Mouse (Mus musculus) forebrain, postnatal 0 days (tissue): ENCODE results near the gene Rad51b. TPM values are rescaled to one million over a fixed set of nuclear protein-coding genes. Genes with fewer than 3 reads are reported as not detected.

Source experiments
- ATAC-seq: fragments of 200-750 bp; cut with Nextera tagmentation; 2 replicates; pipeline ENCODE4 v1.8.0; 2017; ENCODE audit warnings: mild to moderate bottlenecking, moderate library complexity
- DNase-seq: peaks from one replicate; pipeline ENCODE4 v3.0.0-alpha.2; 2015
- H3K27ac ChIP-seq: fragments of 300-500 bp; sonication (generic); 2 replicates; pipeline ENCODE4 v1.5.1; 2014; ENCODE audit warnings: low read depth, mild to moderate bottlenecking, antibody characterized with exemption, low read length, moderate library complexity, mixed read lengths
- H3K27me3 ChIP-seq: fragments of 300-500 bp; sonication (generic); 2 replicates; pipeline ENCODE4 v1.6.1; 2014; ENCODE audit warnings: mild to moderate bottlenecking, low read length, mixed read lengths; ENCODE audit not compliant: insufficient read depth
- H3K36me3 ChIP-seq: fragments of 300-500 bp; sonication (generic); 2 replicates; pipeline ENCODE4 v1.6.1; 2014; ENCODE audit warnings: mild to moderate bottlenecking, moderate library complexity; ENCODE audit not compliant: insufficient read depth
- H3K4me1 ChIP-seq: fragments of 300-500 bp; sonication (generic); 2 replicates; pipeline ENCODE4 v1.6.1; 2014; ENCODE audit warnings: antibody characterized with exemption; ENCODE audit not compliant: insufficient read depth
- H3K4me2 ChIP-seq: fragments of 300-500 bp; sonication (generic); 2 replicates; pipeline ENCODE4 v1.6.1; 2014; ENCODE audit warnings: low read depth, mild to moderate bottlenecking, moderate library complexity
- H3K4me3 ChIP-seq: fragments of 300-500 bp; sonication (generic); 2 replicates; pipeline ENCODE4 v1.5.1; 2014; ENCODE audit warnings: low read depth, low read length, mixed read lengths
- H3K9ac ChIP-seq: fragments of 300-500 bp; sonication (generic); 2 replicates; pipeline ENCODE4 v1.6.1; 2014; ENCODE audit warnings: mild to moderate bottlenecking
- H3K9me3 ChIP-seq: fragments of 300-500 bp; sonication (generic); 2 replicates; pipeline ENCODE4 v1.6.1; 2016; ENCODE audit warnings: low read length
- CTCF ChIP-seq: sonication (generic); IDR thresholded peaks from 2 replicates; pipeline ENCODE4 v1.5.1; 2016; ENCODE audit warnings: antibody characterized with exemption, control low read depth, low read depth
- WGBS: fragments of 180-500 bp; shearing (Covaris S2); extraction: QIAGEN DNeasy Blood & Tissue Kit; methylation state at CpG from one replicate; pipeline ENCODE4 v1.1.7; 2014; 5-methylcytosine and 5-hydroxymethylcytosine counted together
- polyA plus RNA-seq: library from polyadenylated mRNA; unstranded; fragments of >200 nt; fragmentation: Nextera tagmentation; extraction: Ambion mirVana; gene quantifications from 2 replicates; pipeline ENCODE4 v1.2.1, GENCODE M21; 2015
- total RNA-seq: library from RNA; depleted of rRNA; stranded (reverse); fragments of >200 nt; gene quantifications from 2 replicates; pipeline ENCODE4 v1.2.3, GENCODE M21; 2014

Rad51b gene
- total and polyA plus RNA-seq, 2 experiments from 2014 or later = 0.62 to 1.1 TPM

DNA sequence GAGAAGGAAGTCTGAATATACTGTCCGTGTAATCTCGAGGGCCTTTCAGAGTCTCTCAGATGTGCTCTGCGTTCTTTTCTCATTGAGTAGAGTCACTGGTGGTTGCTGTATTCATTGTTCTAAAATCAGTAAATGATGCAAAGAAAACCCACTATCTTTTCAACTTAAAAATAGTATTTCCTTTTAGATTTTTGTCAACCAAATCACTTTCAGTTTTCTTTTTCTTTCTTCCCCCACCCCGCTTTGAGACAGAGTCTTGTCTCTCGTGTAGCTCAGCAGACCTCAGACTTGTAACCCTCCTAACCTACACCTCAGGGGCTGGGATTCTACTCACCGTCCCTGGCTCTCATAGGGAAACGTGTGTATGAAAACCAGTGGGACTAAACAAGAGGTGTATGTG is 145.0 kb downstream of the Rad51b start:
- no peak overlapping the region for H3K4me2 ChIP-seq
- H3K4me1 ChIP-seq = no peaks in the 10 kb centered on the region
- H3K27ac ChIP-seq = no peak overlapping the region
- H3K36me3 ChIP-seq = no peaks in the 10 kb centered on the region
- no peaks in the 10 kb centered on the region for H3K9me3 ChIP-seq
- WGBS = 82% methylated on average over 7 of the region's 7 CpGs
- H3K27me3 ChIP-seq = no peaks in the 10 kb centered on the region
- no peak for DNase-seq
- no peak for TF ChIP-seq CTCF
- no peak overlapping the region for H3K9ac ChIP-seq
- ATAC-seq = no peak
- H3K4me3 ChIP-seq = no peak overlapping the region

DNA sequence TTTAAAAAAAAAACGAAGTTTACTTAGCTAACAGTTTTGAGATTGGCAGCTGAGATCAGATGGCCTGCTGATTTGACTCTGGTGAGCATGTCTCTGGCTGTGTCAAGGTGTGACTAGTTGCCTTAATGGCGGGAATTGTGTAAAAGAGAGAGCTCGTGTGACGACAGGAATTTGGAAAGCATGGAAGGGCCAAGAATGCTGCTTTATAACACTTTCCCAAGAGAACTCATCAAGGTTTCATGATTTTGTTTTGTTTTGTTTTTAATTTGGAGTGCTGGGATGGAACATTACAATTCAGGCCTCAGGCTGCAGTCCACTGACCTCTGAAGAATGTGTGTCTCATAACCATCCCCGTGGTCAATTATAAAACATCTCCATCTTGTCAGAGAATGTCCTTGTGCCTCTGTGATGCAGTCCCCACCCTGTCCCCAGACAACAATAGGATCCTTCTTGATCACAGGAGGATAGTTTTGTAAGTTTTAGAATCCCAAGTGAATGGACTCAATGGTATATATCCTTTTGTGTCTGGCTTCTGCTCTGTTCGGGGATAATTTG is 145.8 kb downstream of the Rad51b start:
- no peak for TF ChIP-seq CTCF
- H3K27ac ChIP-seq = no peak overlapping the region
- no peaks in the 10 kb centered on the region for H3K27me3 ChIP-seq
- H3K9me3 ChIP-seq = no peaks in the 10 kb centered on the region
- H3K4me2 ChIP-seq = no peak overlapping the region
- H3K4me3 ChIP-seq = no peak overlapping the region
- ATAC-seq (no peak), DNase-seq (no peak)
- no peak overlapping the region for H3K9ac ChIP-seq
- H3K36me3 ChIP-seq = no peaks in the 10 kb centered on the region
- H3K4me1 ChIP-seq = no peaks in the 10 kb centered on the region
- WGBS = 67% methylated on average over 6 of the region's 6 CpGs

DNA sequence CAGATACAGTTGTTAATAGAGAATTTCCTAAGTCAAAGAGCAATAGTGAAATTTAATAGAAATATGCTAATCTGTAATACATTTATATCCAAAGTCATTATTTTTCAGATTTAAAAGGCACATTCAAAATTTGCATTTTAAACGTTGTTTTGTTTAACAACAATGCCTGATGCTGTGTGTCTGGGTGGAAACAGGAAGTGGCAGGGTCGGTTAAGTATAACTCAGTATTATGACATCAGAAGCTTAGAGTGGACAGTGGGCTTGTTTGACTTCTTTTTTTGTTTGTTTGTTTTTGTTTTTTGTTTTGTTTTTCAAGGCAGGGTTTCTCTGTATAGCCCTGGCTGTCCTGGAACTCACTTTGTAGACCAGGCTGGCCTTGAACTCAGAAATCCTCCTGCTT is 147.6 kb downstream of the Rad51b start:
- no peak for TF ChIP-seq CTCF
- H3K36me3 ChIP-seq = no peaks in the 10 kb centered on the region
- no peak overlapping the region for H3K9ac ChIP-seq
- no peaks in the 10 kb centered on the region for H3K9me3 ChIP-seq
- no peak overlapping the region for H3K27ac ChIP-seq
- no peaks in the 10 kb centered on the region for H3K4me1 ChIP-seq
- 86% methylated on average over 2 of the region's 2 CpGs for WGBS
- no peak overlapping the region for H3K4me3 ChIP-seq
- no peak overlapping the region for H3K4me2 ChIP-seq
- DNase-seq (no peak), ATAC-seq (no peak)
- H3K27me3 ChIP-seq = no peaks in the 10 kb centered on the region

DNA sequence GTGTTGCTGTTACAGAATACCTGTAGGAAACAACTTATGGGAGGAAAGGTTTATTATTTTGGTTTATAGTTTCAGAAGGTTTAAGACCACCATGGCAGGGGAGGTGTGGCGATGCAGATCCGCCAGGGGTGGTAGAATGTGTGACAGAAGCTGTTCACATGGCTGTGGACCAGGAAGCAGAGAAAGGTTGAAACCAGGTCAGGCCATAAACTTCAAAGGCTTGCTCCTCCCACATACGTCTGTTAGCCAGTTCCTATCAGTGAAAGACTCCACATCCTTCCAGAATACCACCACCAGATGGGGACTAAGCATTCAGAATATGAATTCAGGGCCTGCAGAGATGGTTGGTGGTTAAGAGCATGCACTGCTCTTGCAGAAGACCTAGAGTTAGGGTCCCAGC is 150.0 kb downstream of the Rad51b start:
- no peak overlapping the region for H3K9ac ChIP-seq
- ATAC-seq = no peak
- no peak for TF ChIP-seq CTCF
- no peaks in the 10 kb centered on the region for H3K27me3 ChIP-seq
- no peak overlapping the region for H3K27ac ChIP-seq
- H3K36me3 ChIP-seq = no peaks in the 10 kb centered on the region
- no peak overlapping the region for H3K4me3 ChIP-seq
- 91% methylated on average over 3 of the region's 3 CpGs for WGBS
- H3K9me3 ChIP-seq = no peaks in the 10 kb centered on the region
- no peak overlapping the region for H3K4me2 ChIP-seq
- DNase-seq = no peak
- H3K4me1 ChIP-seq = no peaks in the 10 kb centered on the region

DNA sequence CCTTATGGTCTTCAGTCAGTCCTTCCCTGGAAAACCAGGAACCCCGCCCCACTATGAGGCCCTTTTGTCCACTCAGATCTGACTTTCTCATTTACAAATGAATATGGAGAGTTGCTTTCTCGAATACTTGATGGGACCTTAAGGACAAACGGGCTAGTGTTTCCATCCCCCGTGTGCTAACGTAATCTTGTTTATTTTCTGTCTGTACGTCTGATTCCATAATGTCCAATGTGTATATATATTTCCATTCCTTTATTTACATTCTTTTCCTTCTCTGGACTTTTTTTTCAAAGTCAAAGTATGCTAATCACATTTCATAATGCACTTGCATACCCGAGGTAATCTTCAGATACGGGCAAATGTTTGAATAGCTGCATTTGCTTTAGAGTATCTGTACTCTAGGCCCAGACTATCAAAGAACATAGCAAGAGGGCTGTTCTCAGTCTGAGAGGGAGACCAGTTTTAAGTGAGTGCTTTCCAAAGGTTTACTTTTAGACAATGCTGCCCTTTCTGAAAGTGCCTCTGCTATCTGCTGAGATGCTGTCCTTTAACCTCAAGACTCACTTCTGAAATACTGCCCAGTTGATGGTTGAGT is 152.8 kb downstream of the Rad51b start:
- Histone ChIP-seq H3K4me1 (no peaks in the 10 kb centered on the region), H3K4me2 (no peak overlapping the region), H3K4me3 (no peak overlapping the region), H3K27me3 (no peaks in the 10 kb centered on the region), H3K36me3 (no peaks in the 10 kb centered on the region), H3K9ac (no peak overlapping the region), H3K9me3 (no peaks in the 10 kb centered on the region), H3K27ac (no peak overlapping the region)
- WGBS = 76% methylated on average over 8 of the region's 8 CpGs
- DNase-seq (no peak), ATAC-seq (no peak)
- TF ChIP-seq CTCF = no peak

DNA sequence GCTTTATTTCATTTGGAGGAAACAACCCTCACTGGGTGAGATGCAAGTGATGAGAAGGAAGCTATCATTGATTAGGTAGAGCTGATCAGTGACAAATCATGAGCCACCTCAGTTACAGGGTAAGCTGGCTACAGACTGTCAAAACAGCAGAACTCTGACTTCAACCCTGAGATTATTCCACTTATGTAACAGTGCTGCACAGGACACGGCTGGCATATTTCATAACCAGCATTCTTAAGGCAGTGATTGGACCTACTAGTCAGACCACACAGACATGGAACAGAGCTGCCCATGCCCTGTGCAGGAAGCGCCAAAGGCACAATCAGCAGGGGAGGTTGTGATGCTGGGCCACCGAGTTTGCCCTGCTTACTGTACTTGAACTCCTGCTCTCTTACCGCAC is 155.8 kb downstream of the Rad51b start:
- Histone ChIP-seq H3K27me3 (no peaks in the 10 kb centered on the region), H3K9ac (no peak overlapping the region), H3K36me3 (no peaks in the 10 kb centered on the region), H3K9me3 (no peaks in the 10 kb centered on the region), H3K4me3 (no peak overlapping the region), H3K4me1 (no peaks in the 10 kb centered on the region), H3K4me2 (no peak overlapping the region), H3K27ac (no peak overlapping the region)
- DNase-seq = no peak
- 84% methylated on average over 4 of the region's 4 CpGs for WGBS
- TF ChIP-seq CTCF = no peak
- ATAC-seq = no peak

DNA sequence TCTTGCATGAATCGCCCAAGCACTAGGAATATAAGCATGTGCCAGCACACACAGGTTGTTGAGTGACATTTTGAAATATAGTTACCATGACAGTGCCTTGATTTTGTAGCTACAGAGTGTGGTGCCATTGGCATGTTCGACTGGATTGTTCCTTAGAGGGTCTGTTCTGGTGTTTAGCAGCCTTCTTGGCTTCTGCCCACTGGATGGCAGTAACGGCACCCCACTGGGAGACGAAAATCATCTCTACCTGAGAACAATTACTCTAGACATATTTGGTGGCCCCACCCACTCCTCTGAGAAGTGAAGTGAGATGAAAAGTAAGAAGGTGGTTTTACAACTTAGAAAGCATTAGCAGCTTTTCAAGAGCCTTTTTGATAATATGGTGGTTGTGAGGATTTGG is 156.9 kb downstream of the Rad51b start:
- Histone ChIP-seq H3K36me3 (no peaks in the 10 kb centered on the region), H3K27me3 (no peaks in the 10 kb centered on the region), H3K27ac (no peak overlapping the region), H3K4me1 (no peaks in the 10 kb centered on the region), H3K9me3 (no peaks in the 10 kb centered on the region), H3K4me3 (no peak overlapping the region), H3K9ac (no peak overlapping the region), H3K4me2 (no peak overlapping the region)
- DNase-seq (no peak), ATAC-seq (no peak)
- WGBS = 64% methylated on average over 4 of the region's 4 CpGs
- peak; percentile 22; the same call in 1 of the 2 replicates for TF ChIP-seq CTCF
